Mouse (Mus musculus) midbrain, embryonic 10.5 days (tissue): ENCODE measurements around the gene Cped1. TPM values are rescaled to one million over a fixed set of nuclear protein-coding genes. Genes with fewer than 3 reads are reported as not detected.

Experiments
- DNase-seq: peaks from one replicate; pipeline ENCODE4 v3.0.0-alpha.2; 2017; ENCODE audit warnings: low spot score
- H3K27ac ChIP-seq: fragments of 300-500 bp; sonication (generic); replicated peaks from 2 replicates; pipeline ENCODE4 v1.5.1; 2016; ENCODE audit warnings: mild to moderate bottlenecking
- H3K27me3 ChIP-seq: fragments of 300-500 bp; sonication (generic); 2 replicates; pipeline ENCODE4 v1.6.1; 2016; ENCODE audit warnings: low read depth, mild to moderate bottlenecking; ENCODE audit not compliant: poor library complexity, severe bottlenecking
- H3K36me3 ChIP-seq: fragments of 300-500 bp; sonication (generic); 2 replicates; pipeline ENCODE4 v1.6.1; 2016; ENCODE audit warnings: mild to moderate bottlenecking, moderate library complexity
- H3K4me1 ChIP-seq: fragments of 300-500 bp; sonication (generic); 2 replicates; pipeline ENCODE4 v1.6.1; 2016
- H3K4me3 ChIP-seq: fragments of 300-500 bp; sonication (generic); 2 replicates; pipeline ENCODE4 v1.5.1; 2016; ENCODE audit warnings: mild to moderate bottlenecking, moderate library complexity
- H3K9me3 ChIP-seq: fragments of 300-500 bp; sonication (generic); replicated peaks from 2 replicates; pipeline ENCODE4 v1.6.1; 2016; ENCODE audit warnings: mild to moderate bottlenecking
- WGBS: fragments of 180-500 bp; shearing (Covaris S2); methylation state at CpG from one replicate; pipeline ENCODE4 v1.1.7; 2016; 5-methylcytosine and 5-hydroxymethylcytosine counted together
- polyA plus RNA-seq: library from polyadenylated mRNA; unstranded; fragments of >200 nt; fragmentation: Nextera tagmentation; extraction: Ambion mirVana; gene quantifications from 2 replicates; pipeline ENCODE4 v1.2.1, GENCODE M21; 2016

Cped1 gene
- polyA plus RNA-seq, 1 experiment from 2014 or later, result 10.4 TPM

- H3K36me3 ChIP-seq, result no peaks in the 10 kb centered on the region
- no peak overlapping the region for H3K4me3 ChIP-seq
- H3K4me1 ChIP-seq, result no peaks in the 10 kb centered on the region
- no peak for DNase-seq
- no peaks in the 10 kb centered on the region for H3K27me3 ChIP-seq
- no peaks in the 10 kb centered on the region for H3K9me3 ChIP-seq
- 81% methylated on average over 8 of the region's 8 CpGs for WGBS
- H3K27ac ChIP-seq, result no peak overlapping the region
These were observed 33.2 kb downstream of the Cped1 start for GRCm38 (mm10) chr6:22018768-22019445.

GRCm38 (mm10) chr6:22019637-22020036, 33.9 kb downstream of the Cped1 start:
- whole genome bisulfite sequencing, result 71% methylated on average over 10 of the region's 10 CpGs
- no peaks in the 10 kb centered on the region for H3K36me3 ChIP-seq
- no peaks in the 10 kb centered on the region for H3K9me3 ChIP-seq
- no peaks in the 10 kb centered on the region for H3K27me3 ChIP-seq
- no peak overlapping the region for H3K27ac ChIP-seq
- H3K4me3 ChIP-seq, result no peak overlapping the region
- DNase-seq, result no peak
- H3K4me1 ChIP-seq, result no peaks in the 10 kb centered on the region

GRCm38 (mm10) chr6:22020696-22021095, 35.0 kb downstream of the Cped1 start:
- DNase-seq, result no peak
- no peak overlapping the region for H3K27ac ChIP-seq
- H3K4me1 ChIP-seq, result peaks cover 5% of the 10 kb centered on the region

GRCm38 (mm10) chr6:22021315-22021714, 35.6 kb downstream of the Cped1 start:
- H3K4me1 ChIP-seq, result peaks cover 11% of the 10 kb centered on the region
- no peak for DNase-seq
- H3K27ac ChIP-seq, result no peak overlapping the region
- H3K27me3 ChIP-seq, result no peaks in the 10 kb centered on the region
- no peaks in the 10 kb centered on the region for H3K9me3 ChIP-seq
- H3K36me3 ChIP-seq, result no peaks in the 10 kb centered on the region
- WGBS, result 89% methylated on average over 3 of the region's 3 CpGs
- no peak overlapping the region for H3K4me3 ChIP-seq

More at GRCm38 (mm10) chr6:22020696-22021095, 35.0 kb downstream of the Cped1 start:
- H3K27me3 ChIP-seq, result no peaks in the 10 kb centered on the region
- 88% methylated on average over 5 of the region's 5 CpGs for WGBS
- no peaks in the 10 kb centered on the region for H3K9me3 ChIP-seq
- no peak overlapping the region for H3K4me3 ChIP-seq
- H3K36me3 ChIP-seq, result no peaks in the 10 kb centered on the region

- H3K4me3 ChIP-seq, result no peak overlapping the region
- H3K9me3 ChIP-seq, result no peaks in the 10 kb centered on the region
- H3K4me1 ChIP-seq, result peaks cover 13% of the 10 kb centered on the region
- 87% methylated on average over 2 of the region's 2 CpGs for WGBS
- H3K27ac ChIP-seq, result no peak overlapping the region
- no peaks in the 10 kb centered on the region for H3K27me3 ChIP-seq
- DNase-seq, result no peak
- H3K36me3 ChIP-seq, result no peaks in the 10 kb centered on the region
These were observed 38.5 kb downstream of the Cped1 start for GRCm38 (mm10) chr6:22024168-22024567.

GRCm38 (mm10) chr6:22025584-22026357, 40.1 kb downstream of the Cped1 start:
- WGBS, result 18% methylated on average over 17 of the region's 17 CpGs
- no peaks in the 10 kb centered on the region for H3K9me3 ChIP-seq
- H3K27ac ChIP-seq, result peak overlapping the region; percentile 52; the same call in 1 of the 2 replicates
- DNase-seq, result peak; percentile 26
- no peaks in the 10 kb centered on the region for H3K36me3 ChIP-seq
- peak overlapping the region; percentile 29 for H3K4me3 ChIP-seq
- no peaks in the 10 kb centered on the region for H3K27me3 ChIP-seq
- H3K4me1 ChIP-seq, result peaks cover 13% of the 10 kb centered on the region

GRCm38 (mm10) chr6:22026358-22026673, 40.6 kb downstream of the Cped1 start:
- 33% methylated on average over 4 of the region's 4 CpGs for WGBS

GRCm38 (mm10) chr6:22026761-22027594, 41.3 kb downstream of the Cped1 start:
- no peak overlapping the region for H3K4me3 ChIP-seq
- 73% methylated on average over 9 of the region's 9 CpGs for WGBS
- peaks cover 13% of the 10 kb centered on the region for H3K4me1 ChIP-seq
- H3K36me3 ChIP-seq, result no peaks in the 10 kb centered on the region
- no peak overlapping the region for H3K27ac ChIP-seq
- H3K27me3 ChIP-seq, result no peaks in the 10 kb centered on the region
- no peak for DNase-seq
- H3K9me3 ChIP-seq, result no peaks in the 10 kb centered on the region

More at GRCm38 (mm10) chr6:22026358-22026673, 40.6 kb downstream of the Cped1 start:
- Histone ChIP-seq H3K4me3 (peak overlapping the region; percentile 29), H3K27ac (peak overlapping the region; percentile 52; the same call in 1 of the 2 replicates), H3K4me1 (peaks cover 13% of the 10 kb centered on the region), H3K9me3 (no peaks in the 10 kb centered on the region), H3K36me3 (no peaks in the 10 kb centered on the region), H3K27me3 (no peaks in the 10 kb centered on the region)
- DNase-seq, result no peak

GRCm38 (mm10) chr6:22027854-22028253, 42.1 kb downstream of the Cped1 start:
- Histone ChIP-seq H3K4me3 (no peak overlapping the region), H3K9me3 (no peaks in the 10 kb centered on the region), H3K27me3 (no peaks in the 10 kb centered on the region), H3K4me1 (peaks cover 13% of the 10 kb centered on the region), H3K36me3 (no peaks in the 10 kb centered on the region), H3K27ac (no peak overlapping the region)
- DNase-seq, result no peak
- WGBS, result 87% methylated on average over 2 of the region's 2 CpGs

- Histone ChIP-seq H3K27ac (no peak overlapping the region), H3K36me3 (no peaks in the 10 kb centered on the region), H3K27me3 (no peaks in the 10 kb centered on the region), H3K4me3 (no peak overlapping the region), H3K4me1 (peaks cover 11% of the 10 kb centered on the region), H3K9me3 (no peaks in the 10 kb centered on the region)
- 82% methylated on average over 7 of the region's 7 CpGs for WGBS
- DNase-seq, result no peak
These were observed 44.7 kb downstream of the Cped1 start for GRCm38 (mm10) chr6:22030381-22030780.

GRCm38 (mm10) chr6:22033188-22033587, 47.5 kb downstream of the Cped1 start:
- no peak for DNase-seq
- H3K9me3 ChIP-seq, result no peaks in the 10 kb centered on the region
- H3K4me3 ChIP-seq, result no peak overlapping the region
- peaks cover 6% of the 10 kb centered on the region; the same call in 1 of the 2 replicates for H3K4me1 ChIP-seq
- 87% methylated on average over 4 of the region's 4 CpGs for WGBS
- H3K27me3 ChIP-seq, result no peaks in the 10 kb centered on the region
- no peak overlapping the region for H3K27ac ChIP-seq
- H3K36me3 ChIP-seq, result no peaks in the 10 kb centered on the region

GRCm38 (mm10) chr6:22035408-22035807, 49.7 kb downstream of the Cped1 start:
- 76% methylated on average over 6 of the region's 6 CpGs for WGBS
- Histone ChIP-seq H3K27me3 (no peaks in the 10 kb centered on the region), H3K4me1 (peaks cover 6% of the 10 kb centered on the region; the same call in 1 of the 2 replicates), H3K4me3 (no peak overlapping the region), H3K27ac (no peak overlapping the region), H3K9me3 (no peaks in the 10 kb centered on the region), H3K36me3 (no peaks in the 10 kb centered on the region)
- no peak for DNase-seq
